Mouse (Mus musculus) intestine, postnatal 0 days (tissue): Measurements from ENCODE around the gene Gpkow. TPM values are rescaled to one million over a fixed set of nuclear protein-coding genes. Genes with fewer than 3 reads are reported as not detected.
A peak's percentile ranks its signal among the peaks of the same experiment; 100 is the strongest.

ENCODE experiments used
- ATAC-seq: fragments of 200-750 bp; cut with Nextera tagmentation; 2 replicates; pipeline ENCODE4 v1.8.0; 2017; ENCODE audit warnings: mild to moderate bottlenecking, moderate TSS enrichment, moderate library complexity
- H3K27ac ChIP-seq: fragments of 300-500 bp; sonication (generic); 2 replicates; pipeline ENCODE4 v1.5.1; 2014; ENCODE audit warnings: mild to moderate bottlenecking, low read depth, low read length, moderate library complexity
- H3K27me3 ChIP-seq: fragments of 300-500 bp; sonication (generic); replicated peaks from 2 replicates; pipeline ENCODE4 v1.6.1; 2014; ENCODE audit warnings: low read length, mixed read lengths; ENCODE audit not compliant: control insufficient read depth, insufficient read depth
- H3K36me3 ChIP-seq: fragments of 300-500 bp; sonication (generic); 2 replicates; pipeline ENCODE4 v1.6.1; 2014; ENCODE audit warnings: mild to moderate bottlenecking, moderate library complexity; ENCODE audit not compliant: control insufficient read depth, insufficient read depth
- H3K4me1 ChIP-seq: fragments of 300-500 bp; sonication (generic); replicated peaks from 2 replicates; pipeline ENCODE4 v1.6.1; 2014; ENCODE audit warnings: antibody characterized with exemption, low read length, mixed read lengths; ENCODE audit not compliant: control insufficient read depth, insufficient read depth
- H3K4me2 ChIP-seq: fragments of 300-500 bp; sonication (generic); replicated peaks from 2 replicates; pipeline ENCODE4 v1.6.1; 2014; ENCODE audit warnings: low read depth, mild to moderate bottlenecking, moderate library complexity
- H3K4me3 ChIP-seq: fragments of 300-500 bp; sonication (generic); 2 replicates; pipeline ENCODE4 v1.5.1; 2014; ENCODE audit warnings: low read depth, low read length
- H3K9ac ChIP-seq: fragments of 300-500 bp; sonication (generic); 2 replicates; pipeline ENCODE4 v1.6.1; 2014; ENCODE audit warnings: mild to moderate bottlenecking, low read depth, low read length
- H3K9me3 ChIP-seq: fragments of 300-500 bp; sonication (generic); 2 replicates; pipeline ENCODE4 v1.6.1; 2016; ENCODE audit warnings: mixed run types; ENCODE audit not compliant: control insufficient read depth
- CTCF ChIP-seq: sonication (generic); IDR thresholded peaks from 2 replicates; pipeline ENCODE4 v1.5.1; 2016; ENCODE audit warnings: low read depth, mild to moderate bottlenecking, control low read depth, antibody characterized with exemption, moderate library complexity
- WGBS: fragments of 180-500 bp; shearing (Covaris S2); extraction: QIAGEN DNeasy Blood & Tissue Kit; methylation state at CpG from one replicate; pipeline ENCODE4 v1.1.7; 2014; 5-methylcytosine and 5-hydroxymethylcytosine counted together
- polyA plus RNA-seq: library from polyadenylated mRNA; unstranded; fragments of >200 nt; fragmentation: Nextera tagmentation; extraction: Ambion mirVana; gene quantifications from 2 replicates; pipeline ENCODE4 v1.2.1, GENCODE M21; 2015

Gpkow gene
- polyA plus RNA-seq, 1 experiment from 2014 or later = 13.8 TPM

DNA sequence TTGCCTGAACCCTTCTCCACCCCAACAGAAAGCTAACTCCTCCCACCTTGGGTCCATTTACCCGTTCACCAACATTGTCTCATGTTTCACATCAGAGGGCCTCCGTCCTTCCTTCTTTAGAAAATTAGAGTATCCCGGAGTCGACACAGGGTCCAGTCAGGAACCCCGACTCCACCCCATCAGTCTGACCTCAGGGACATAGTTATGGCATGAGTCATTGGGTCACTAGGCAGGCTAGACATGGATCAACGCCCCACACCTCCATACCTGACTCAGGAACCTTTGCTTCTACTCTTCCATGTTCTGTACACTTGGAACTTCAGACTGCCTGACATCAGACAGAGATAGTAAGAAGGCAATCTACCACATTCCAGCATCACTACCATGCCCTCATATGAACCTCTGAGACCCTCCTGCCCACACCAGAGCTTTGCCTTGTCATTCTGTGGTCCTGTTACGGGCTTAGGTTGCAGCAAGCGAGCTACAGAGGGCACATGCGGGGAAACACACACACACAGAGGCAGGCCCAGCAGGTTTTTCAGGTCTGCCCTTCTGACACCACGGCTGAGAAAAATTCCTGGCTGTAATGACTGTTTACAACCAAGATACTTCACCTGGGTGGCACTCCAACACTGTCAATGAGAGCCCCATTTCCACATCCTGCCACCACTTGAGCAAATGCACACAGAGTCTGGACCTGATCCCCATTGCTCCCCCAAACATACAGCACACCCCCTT is 43.3 kb downstream of the Gpkow start:
- 40% methylated on average over 10 of the region's 10 CpGs for WGBS

DNA sequence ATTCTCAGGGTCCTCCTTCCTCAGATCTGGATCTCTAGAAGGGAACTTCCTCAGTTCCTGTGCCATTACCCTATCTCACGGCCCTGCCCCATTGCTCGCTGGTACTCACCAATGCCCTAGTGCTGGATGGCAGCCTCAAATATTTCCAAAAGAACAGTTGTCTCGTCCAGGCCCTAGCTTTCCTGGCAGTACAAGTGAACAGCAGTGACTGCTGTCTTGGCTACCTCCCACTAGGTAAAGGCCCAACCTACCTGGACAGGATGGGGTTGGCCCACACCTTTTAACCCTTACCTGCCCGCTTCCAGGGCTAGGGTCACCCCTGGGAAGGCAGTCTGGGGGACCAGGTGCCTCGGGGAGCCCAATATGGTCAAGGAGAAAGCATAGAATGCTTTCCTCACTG is 44.2 kb downstream of the Gpkow start:
- 61% methylated on average over 5 of the region's 5 CpGs for WGBS

More for the DNA sequence above, 43.3 kb downstream of the Gpkow start:
- peaks cover 11% of the 10 kb centered on the region; the same call in 1 of the 2 replicates for H3K36me3 ChIP-seq
- H3K27ac ChIP-seq = peak overlapping the region; percentile 83
- H3K4me3 ChIP-seq = peak overlapping the region; percentile 18
- H3K4me2 ChIP-seq = peak overlapping the region; percentile 45
- ATAC-seq = peak; percentile 82
- no peak for TF ChIP-seq CTCF
- no peaks in the 10 kb centered on the region for H3K9me3 ChIP-seq
- H3K9ac ChIP-seq = no peak overlapping the region
- no peaks in the 10 kb centered on the region for H3K4me1 ChIP-seq
- H3K27me3 ChIP-seq = no peaks in the 10 kb centered on the region

DNA sequence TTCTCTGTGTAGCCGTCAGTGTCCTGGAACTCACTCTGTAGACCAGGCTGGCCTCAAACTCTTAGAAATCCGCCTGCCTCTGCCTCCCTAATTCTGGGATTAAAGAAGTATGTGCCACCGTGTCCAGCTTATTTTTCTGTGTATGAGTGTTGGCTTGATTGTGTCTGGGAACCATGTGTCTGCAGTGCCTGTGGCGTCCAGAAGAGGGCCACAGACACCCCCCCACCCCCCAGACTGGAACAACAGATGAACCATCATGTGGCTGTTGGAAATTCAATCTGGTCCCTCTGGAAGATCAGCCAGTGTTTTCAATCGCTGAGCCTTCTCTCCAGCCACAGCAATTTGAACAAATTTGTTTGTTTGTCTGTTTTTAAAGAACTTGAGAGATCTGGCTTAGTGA is 46.5 kb downstream of the Gpkow start:
- Histone ChIP-seq H3K4me1 (no peaks in the 10 kb centered on the region), H3K27ac (no peak overlapping the region), H3K9me3 (no peaks in the 10 kb centered on the region), H3K4me2 (no peak overlapping the region), H3K27me3 (no peaks in the 10 kb centered on the region), H3K36me3 (no peaks in the 10 kb centered on the region), H3K9ac (no peak overlapping the region), H3K4me3 (no peak overlapping the region)
- TF ChIP-seq CTCF = peak; percentile 60
- no peak for ATAC-seq
- WGBS = 60% methylated on average over 5 of the region's 5 CpGs

More for the DNA sequence above, 44.2 kb downstream of the Gpkow start:
- Histone ChIP-seq H3K4me1 (no peaks in the 10 kb centered on the region), H3K36me3 (peaks cover 11% of the 10 kb centered on the region; the same call in 1 of the 2 replicates), H3K9ac (no peak overlapping the region; the same call in 1 of the 2 replicates), H3K27me3 (no peaks in the 10 kb centered on the region), H3K4me3 (peak overlapping the region; percentile 18), H3K27ac (peak overlapping the region; percentile 74), H3K4me2 (peak overlapping the region; percentile 45), H3K9me3 (no peaks in the 10 kb centered on the region)
- no peak for ATAC-seq
- TF ChIP-seq CTCF = no peak

- Histone ChIP-seq H3K4me1 (no peaks in the 10 kb centered on the region), H3K4me3 (no peak overlapping the region), H3K27me3 (no peaks in the 10 kb centered on the region), H3K27ac (no peak overlapping the region), H3K36me3 (no peaks in the 10 kb centered on the region), H3K9ac (no peak overlapping the region), H3K4me2 (no peak overlapping the region), H3K9me3 (no peaks in the 10 kb centered on the region)
- TF ChIP-seq CTCF = no peak
- WGBS = 59% methylated on average over 1 of the region's 1 CpGs
- ATAC-seq = no peak
These were observed 48.0 kb downstream of the Gpkow start for GRCm38 (mm10) chrX:7744940-7745339.

DNA sequence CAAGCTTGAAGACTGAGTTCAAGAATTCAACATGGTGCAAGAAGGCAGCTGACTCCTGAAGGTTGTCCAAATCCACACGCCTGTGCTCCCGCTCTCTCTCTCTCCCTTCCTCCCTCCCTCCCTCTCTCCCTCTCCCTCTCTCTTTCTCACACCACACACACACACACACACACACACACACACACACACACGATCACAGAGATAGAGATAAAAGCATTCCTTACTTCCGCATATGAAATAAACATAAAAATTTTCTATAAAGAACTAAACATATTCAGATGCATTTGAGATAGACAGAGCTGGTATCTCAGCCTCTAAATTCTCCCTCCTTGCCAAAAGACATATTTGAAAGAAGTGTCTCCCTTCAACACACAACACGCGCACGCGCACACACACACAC is 48.5 kb downstream of the Gpkow start:
- WGBS = 90% methylated on average over 8 of the region's 8 CpGs
- Histone ChIP-seq H3K27ac (no peak overlapping the region), H3K4me1 (no peaks in the 10 kb centered on the region), H3K9me3 (no peaks in the 10 kb centered on the region), H3K4me3 (no peak overlapping the region), H3K4me2 (no peak overlapping the region), H3K36me3 (no peaks in the 10 kb centered on the region), H3K27me3 (no peaks in the 10 kb centered on the region), H3K9ac (no peak overlapping the region)
- no peak for TF ChIP-seq CTCF
- no peak for ATAC-seq

DNA sequence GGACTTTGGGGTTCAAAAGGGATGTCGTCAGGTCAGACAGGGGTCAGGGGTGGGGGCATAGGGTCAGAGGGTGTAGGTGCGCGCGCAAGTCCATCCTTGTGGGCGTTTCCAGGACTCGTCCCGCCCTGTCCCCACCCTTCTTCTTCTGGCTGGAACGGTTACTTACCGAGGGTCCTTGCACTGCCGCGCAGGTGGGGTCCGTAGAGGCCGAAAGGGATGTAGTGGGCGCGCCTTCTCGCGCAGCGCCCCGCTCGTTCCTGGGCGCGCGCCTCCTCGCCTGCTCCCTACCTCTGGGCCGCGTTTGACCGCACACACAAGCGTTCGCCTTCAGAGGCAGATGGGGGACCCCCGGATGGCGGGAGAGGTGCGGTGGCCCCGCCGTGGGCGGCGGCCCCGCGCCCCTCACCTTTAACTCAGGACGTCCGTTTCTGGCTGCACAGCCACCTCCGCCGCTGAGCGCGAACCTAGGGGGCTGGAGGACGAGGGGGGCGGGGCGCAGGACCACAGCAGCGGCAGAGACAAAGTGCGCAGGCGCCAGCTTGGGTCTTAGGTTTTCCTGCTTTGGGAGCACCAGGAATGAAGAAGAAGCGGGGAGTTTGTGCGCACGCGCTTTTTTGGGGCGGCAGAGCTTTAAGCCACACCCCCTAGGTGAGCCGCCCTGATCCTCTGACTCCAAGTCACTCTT is 53.6 kb downstream of the Gpkow start, which contains the start of gene Ccdc120:
Gene Ccdc120, minus strand, starts transcription at position 474 of the 685 bp plus-strand sequence.
- H3K27me3 ChIP-seq = no peaks in the 10 kb centered on the region
- H3K27ac ChIP-seq = no peak within 1 kb of the TSS
- no peak for TF ChIP-seq CTCF
- no peaks in the 10 kb centered on the region for H3K4me1 ChIP-seq
- peak; percentile 36; the same call in 1 of the 2 replicates for ATAC-seq
- H3K9ac ChIP-seq = peak within 1 kb of the TSS; percentile 40
- no peaks in the 10 kb centered on the region for H3K9me3 ChIP-seq
- peak within 1 kb of the TSS; percentile 72 for H3K4me2 ChIP-seq
- WGBS = 12% methylated on average over 56 of the region's 56 CpGs
- peak within 1 kb of the TSS; percentile 63 for H3K4me3 ChIP-seq
- no peaks in the 10 kb centered on the region for H3K36me3 ChIP-seq
